Mouse (Mus musculus) CH12.LX (cell line): Measurements from ENCODE around the gene Gpr146.

Experiments
- BHLHE40 ChIP-seq: IDR thresholded peaks from 2 replicates; pipeline ENCODE4 v1.6.1; 2011; ENCODE audit warnings: mild to moderate bottlenecking, low read depth, low read length, improper control_type of control experiment
- CHD1 ChIP-seq: IDR thresholded peaks from 2 replicates; pipeline ENCODE4 v1.6.1; 2012; ENCODE audit warnings: low read depth, low read length, improper control_type of control experiment, inconsistent platforms
- CTCF ChIP-seq, 2 experiments: IDR thresholded peaks in 1 of 2; conservative IDR thresholded peaks in 1 of 2; 2 replicates each; pipeline ENCODE4 v1.5.1; 2011 to 2012; ENCODE audit warnings: low read depth in 2 of 2, low read length in 2 of 2, improper control_type of control experiment in 1 of 2, inconsistent platforms in 1 of 2, mild to moderate bottlenecking in 1 of 2, moderate library complexity in 1 of 2
- ELF1 ChIP-seq: IDR thresholded peaks from 2 replicates; pipeline ENCODE4 v1.6.1; 2014; ENCODE audit warnings: low read depth, mild to moderate bottlenecking, inconsistent platforms, low read length, improper control_type of control experiment
- MAX ChIP-seq: IDR thresholded peaks from 2 replicates; pipeline ENCODE4 v1.6.1; 2011; ENCODE audit warnings: low read length, improper control_type of control experiment
- POLR2A ChIP-seq: IDR thresholded peaks from 2 replicates; pipeline ENCODE4 v1.6.1; 2011; ENCODE audit warnings: low read depth, mild to moderate bottlenecking, improper control_type of control experiment, low read length
- RAD21 ChIP-seq: IDR thresholded peaks from 2 replicates; pipeline ENCODE4 v1.6.1; 2011; ENCODE audit warnings: low read depth, mild to moderate bottlenecking, low read length, improper control_type of control experiment, moderate library complexity
- USF1 ChIP-seq: IDR thresholded peaks from 2 replicates; pipeline ENCODE4 v1.6.1; 2014; ENCODE audit warnings: low read depth, mild to moderate bottlenecking, inconsistent platforms, low read length, improper control_type of control experiment
- ZC3H11A ChIP-seq: IDR thresholded peaks from 2 replicates; pipeline ENCODE4 v1.6.1; 2012; ENCODE audit warnings: low read depth, mild to moderate bottlenecking, inconsistent platforms, low read length, improper control_type of control experiment

- TF ChIP-seq MAX (no peak), CTCF (conservative IDR thresholded peaks at IDR 0.05 in 1 of 2, IDR thresholded peaks at IDR 0.05 in 1 of 2; ENCODE audit: low read depth in 2 of 2, low read length in 2 of 2) (no peak), USF1 (no peak), CHD1 (no peak), BHLHE40 (no peak), ZC3H11A (no peak), POLR2A (no peak), ELF1 (no peak), RAD21 (no peak)
Measured at GRCm38 (mm10) chr5:139417480-139417879, 40.0 kb downstream of the Gpr146 start.
